Mouse (Mus musculus) stomach, postnatal 0 days (tissue): ENCODE measurements at regions not wholly inside any gene's neighbourhood (a gene's known extent, or its start where the extent isn't known, plus 50 kb on each side); places are given as distances from the start of the nearest gene placed in this dataset.

ENCODE experiments used
- ATAC-seq: fragments of 200-750 bp; cut with Nextera tagmentation; 2 replicates; pipeline ENCODE4 v1.8.0; 2017; ENCODE audit not compliant: low FRiP score, low TSS enrichment
- DNase-seq: peaks from one replicate; pipeline ENCODE4 v3.0.0-alpha.2; 2016; ENCODE audit warnings: low spot score
- H3K27ac ChIP-seq: fragments of 300-500 bp; sonication (generic); replicated peaks from 2 replicates; pipeline ENCODE4 v1.5.1; 2014; ENCODE audit warnings: mild to moderate bottlenecking, control low read depth
- H3K27me3 ChIP-seq: fragments of 300-500 bp; sonication (generic); 2 replicates; pipeline ENCODE4 v1.6.1; 2014; ENCODE audit warnings: low read length; ENCODE audit not compliant: control insufficient read depth, insufficient read depth
- H3K36me3 ChIP-seq: fragments of 300-500 bp; sonication (generic); 2 replicates; pipeline ENCODE4 v1.6.1; 2014; ENCODE audit warnings: low read length, mixed read lengths; ENCODE audit not compliant: control insufficient read depth, insufficient read depth
- H3K4me1 ChIP-seq: fragments of 300-500 bp; sonication (generic); replicated peaks from 2 replicates; pipeline ENCODE4 v1.6.1; 2014; ENCODE audit warnings: antibody characterized with exemption; ENCODE audit not compliant: control insufficient read depth, insufficient read depth
- H3K4me2 ChIP-seq: fragments of 300-500 bp; sonication (generic); replicated peaks from 2 replicates; pipeline ENCODE4 v1.6.1; 2014; ENCODE audit warnings: low read depth, mild to moderate bottlenecking, control low read depth, moderate library complexity
- H3K4me3 ChIP-seq: fragments of 300-500 bp; sonication (generic); 2 replicates; pipeline ENCODE4 v1.5.1; 2014; ENCODE audit warnings: low read depth, low read length, control low read depth
- H3K9ac ChIP-seq: fragments of 300-500 bp; sonication (generic); 2 replicates; pipeline ENCODE4 v1.6.1; 2014; ENCODE audit warnings: mild to moderate bottlenecking, low read length, control low read depth, mixed read lengths
- H3K9me3 ChIP-seq: fragments of 300-500 bp; sonication (generic); 2 replicates; pipeline ENCODE4 v1.6.1; 2016; ENCODE audit warnings: low read length; ENCODE audit not compliant: control insufficient read depth
- CTCF ChIP-seq: IDR thresholded peaks from 2 replicates; pipeline ENCODE4 v1.5.1; 2016; ENCODE audit warnings: antibody characterized with exemption, low read depth, mild to moderate bottlenecking, moderate library complexity
- EP300 ChIP-seq: optimal IDR thresholded peaks from 2 replicates; pipeline ENCODE3; 2016; ENCODE audit warnings: antibody characterized with exemption
- WGBS: fragments of 180-500 bp; shearing (Covaris S2); extraction: QIAGEN DNeasy Blood & Tissue Kit; methylation state at CpG from one replicate; pipeline ENCODE4 v1.1.7; 2014; 5-methylcytosine and 5-hydroxymethylcytosine counted together

DNA sequence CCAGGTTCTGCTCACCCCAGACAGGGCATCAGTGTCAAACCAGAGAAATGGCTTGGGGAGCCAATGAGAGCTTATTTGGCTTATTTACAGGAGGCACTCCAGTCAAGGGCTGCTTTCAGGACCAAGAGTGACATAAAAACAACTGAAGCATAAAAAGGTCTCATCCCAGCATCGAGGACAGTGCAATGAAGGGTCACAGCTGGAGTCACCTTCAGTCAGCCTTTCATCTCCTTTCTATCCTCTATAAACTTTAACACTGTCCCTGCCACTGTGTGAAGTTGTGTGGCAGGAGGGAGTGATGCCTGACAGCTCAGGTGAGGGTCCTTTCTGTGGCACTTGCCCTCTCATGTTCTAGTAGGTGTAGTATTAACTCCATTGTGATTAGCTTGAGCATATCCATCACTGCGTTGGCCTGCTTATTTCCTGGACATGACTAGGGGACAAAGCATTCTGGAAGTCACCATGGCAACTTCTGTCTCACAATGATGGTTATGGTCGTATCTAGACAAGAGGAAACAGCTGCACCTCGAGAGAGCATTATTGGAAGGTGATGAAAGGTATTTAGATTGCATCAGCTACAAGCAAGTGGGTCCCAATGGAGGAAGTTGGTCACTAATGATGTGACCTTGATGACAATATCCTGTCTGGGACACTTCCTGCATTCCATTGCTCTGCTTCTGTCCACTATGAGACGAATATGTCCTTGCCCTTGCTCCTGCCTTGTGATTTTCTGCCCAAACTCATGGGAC, 87.8 kb upstream of the Enpp6 start:
- DNase-seq, result no peak
- no peaks in the 10 kb centered on the region for H3K9me3 ChIP-seq
- ATAC-seq, result no peak
- H3K4me3 ChIP-seq, result no peak overlapping the region
- H3K27ac ChIP-seq, result 0 out of 2 replicates have a peak overlapping the region, but pooled peaks have one; percentile 13
- H3K4me1 ChIP-seq, result no peaks in the 10 kb centered on the region
- no peak overlapping the region for H3K4me2 ChIP-seq
- H3K36me3 ChIP-seq, result no peaks in the 10 kb centered on the region
- TF ChIP-seq EP300, result no peak
- TF ChIP-seq CTCF, result no peak
- H3K27me3 ChIP-seq, result no peaks in the 10 kb centered on the region
- 55% methylated on average over 5 of the region's 5 CpGs for WGBS
- no peak overlapping the region for H3K9ac ChIP-seq

GRCm38 (mm10) chr8:46900826-46901225, 85.9 kb upstream of the Enpp6 start:
- no peaks in the 10 kb centered on the region for H3K9me3 ChIP-seq
- H3K36me3 ChIP-seq, result no peaks in the 10 kb centered on the region
- no peak overlapping the region for H3K4me2 ChIP-seq
- no peak overlapping the region for H3K4me3 ChIP-seq
- H3K27me3 ChIP-seq, result no peaks in the 10 kb centered on the region
- H3K27ac ChIP-seq, result no peak overlapping the region
- no peak overlapping the region for H3K9ac ChIP-seq
- no peak for TF ChIP-seq CTCF
- TF ChIP-seq EP300, result no peak
- 88% methylated on average over 4 of the region's 4 CpGs for WGBS
- ATAC-seq (no peak), DNase-seq (no peak)
- H3K4me1 ChIP-seq, result no peaks in the 10 kb centered on the region

- Histone ChIP-seq H3K4me3 (no peak overlapping the region), H3K27ac (no peak overlapping the region), H3K9ac (no peak overlapping the region), H3K4me1 (no peaks in the 10 kb centered on the region), H3K36me3 (no peaks in the 10 kb centered on the region), H3K9me3 (no peaks in the 10 kb centered on the region), H3K4me2 (no peak overlapping the region), H3K27me3 (no peaks in the 10 kb centered on the region)
- no peak for DNase-seq
- WGBS, result 66% methylated on average over 3 of the region's 3 CpGs
- ATAC-seq, result no peak
- TF ChIP-seq CTCF, result no peak
- TF ChIP-seq EP300, result no peak
Observed at GRCm38 (mm10) chr8:46904731-46905130, 82.0 kb upstream of the Enpp6 start.

GRCm38 (mm10) chr8:46907390-46907789, 79.3 kb upstream of the Enpp6 start:
- no peaks in the 10 kb centered on the region for H3K36me3 ChIP-seq
- no peak overlapping the region for H3K4me2 ChIP-seq
- WGBS, result 69% methylated on average over 11 of the region's 11 CpGs
- TF ChIP-seq CTCF, result no peak
- TF ChIP-seq EP300, result no peak
- no peak overlapping the region for H3K9ac ChIP-seq
- H3K4me3 ChIP-seq, result no peak overlapping the region
- H3K27ac ChIP-seq, result no peak overlapping the region
- ATAC-seq, result no peak
- DNase-seq, result no peak
- no peaks in the 10 kb centered on the region for H3K9me3 ChIP-seq
- no peaks in the 10 kb centered on the region for H3K4me1 ChIP-seq
- H3K27me3 ChIP-seq, result no peaks in the 10 kb centered on the region

DNA sequence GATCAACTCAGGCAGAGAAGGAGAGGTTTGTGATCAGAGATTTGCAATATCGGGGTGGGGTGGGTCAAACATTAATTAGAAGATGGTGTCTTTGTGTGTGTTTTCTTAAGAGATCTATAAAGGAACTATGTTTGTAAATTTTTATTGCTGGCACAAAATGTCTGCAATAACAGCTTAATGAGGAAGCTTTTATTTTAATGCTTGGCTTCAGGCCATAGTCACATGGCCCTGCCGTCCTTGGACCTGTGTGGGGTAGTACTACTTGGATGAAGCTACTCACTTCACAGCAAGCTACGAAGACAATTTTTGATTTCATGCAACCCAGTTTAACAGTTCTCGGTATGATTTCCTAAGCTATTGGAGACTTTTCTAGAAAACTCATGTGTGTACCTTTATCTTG, 78.5 kb upstream of the Enpp6 start:
- Histone ChIP-seq H3K4me2 (no peak overlapping the region), H3K9ac (no peak overlapping the region), H3K4me3 (no peak overlapping the region), H3K27me3 (no peaks in the 10 kb centered on the region), H3K36me3 (no peaks in the 10 kb centered on the region), H3K9me3 (no peaks in the 10 kb centered on the region), H3K27ac (no peak overlapping the region), H3K4me1 (no peaks in the 10 kb centered on the region)
- DNase-seq (no peak), ATAC-seq (no peak)
- 85% methylated on average over 4 of the region's 4 CpGs for WGBS
- no peak for TF ChIP-seq EP300

DNA sequence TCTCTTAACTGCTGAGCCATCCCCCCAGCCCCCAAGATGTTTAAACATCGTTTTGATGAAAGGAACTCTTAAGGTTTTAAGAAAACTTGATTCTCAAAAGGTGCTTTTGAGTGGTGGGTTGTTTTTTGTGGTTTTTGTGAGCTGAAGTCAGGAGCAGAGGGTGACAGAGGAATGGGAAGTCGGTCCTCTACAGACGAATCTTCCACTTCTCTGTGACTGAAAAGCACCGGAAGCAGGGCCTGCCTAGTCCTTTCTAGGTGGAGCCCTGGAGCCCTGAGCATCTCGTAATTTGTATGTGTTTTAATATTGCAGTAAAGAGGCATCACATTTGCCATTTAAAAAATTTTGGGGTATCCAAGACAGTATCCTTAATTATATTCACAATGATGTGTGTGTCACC, 72.7 kb upstream of the Enpp6 start:
- Histone ChIP-seq H3K27me3 (no peaks in the 10 kb centered on the region), H3K4me2 (no peak overlapping the region), H3K9ac (no peak overlapping the region), H3K4me1 (no peaks in the 10 kb centered on the region), H3K27ac (no peak overlapping the region), H3K9me3 (no peaks in the 10 kb centered on the region), H3K36me3 (no peaks in the 10 kb centered on the region), H3K4me3 (no peak overlapping the region)
- WGBS, result 55% methylated on average over 5 of the region's 5 CpGs
- ATAC-seq (no peak), DNase-seq (no peak)
- no peak for TF ChIP-seq EP300
- no peak for TF ChIP-seq CTCF
